Comparison of ENCODE assay signal across 11 mouse cellular contexts in the genomic region with DNA sequence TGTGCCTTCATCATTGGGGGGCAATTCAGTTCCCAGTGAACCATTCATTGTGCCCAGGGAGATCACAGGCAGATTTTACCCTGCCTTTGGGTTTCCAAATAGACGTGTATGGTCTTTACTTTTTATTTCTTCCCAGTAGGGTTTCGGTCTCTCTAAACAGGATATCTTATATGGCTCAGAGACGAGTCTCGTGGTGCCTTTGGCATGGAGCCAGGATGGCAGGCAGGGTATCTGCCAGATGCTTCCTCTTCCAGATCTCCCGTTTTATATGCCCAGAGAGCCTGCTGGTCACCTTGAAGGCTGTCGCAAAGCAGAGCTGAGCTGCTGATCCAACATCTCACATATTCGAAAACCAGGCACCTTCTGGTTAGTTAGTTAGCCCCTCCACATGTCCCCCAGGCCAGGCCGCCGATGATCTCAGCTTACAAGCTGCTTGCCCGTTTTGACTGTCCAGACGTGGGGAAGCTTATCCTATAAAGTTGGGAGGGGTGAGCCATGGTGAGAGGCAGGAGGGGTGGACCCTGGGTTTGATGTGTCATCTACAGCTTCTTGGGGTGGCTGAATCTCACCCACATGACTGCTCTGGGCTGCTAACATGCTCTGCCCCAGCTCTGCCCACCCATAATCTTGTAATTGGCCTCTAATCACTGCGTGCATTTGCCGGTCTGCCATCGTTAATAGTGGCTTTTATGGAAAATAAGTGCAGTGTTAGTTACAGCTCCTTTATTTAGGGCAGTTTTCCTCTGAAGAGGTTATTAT.
A peak's percentile ranks its signal among the peaks of the same experiment; 100 is the strongest.
DNase-seq lines count a peak whose midpoint lies in the region; ATAC-seq and TF ChIP-seq lines count a peak whose summit lies in the region.
"Had no signal": no experiment of that assay in that cellular context is flagged by ENCODE, and none has a peak within 500 bp of the region (broad histone marks: within the 10 kb centered on the region; RNA-seq: fewer than 3 reads in every experiment).

No protein-coding gene starts in this region.

- DNase-seq in gastrocnemius, adult 18-20 months (ENCODE audit: low spot score), result peak; percentile 33
- DNase-seq in gastrocnemius, postnatal 25 days, result no peak
- peak; percentile 58 for DNase-seq in midbrain, postnatal 0 days (ENCODE audit: low spot score)
- DNase-seq in cerebellum, postnatal 25 days, result peak; percentile 54 to 70
- peak; percentile 73 for DNase-seq in retina, postnatal 1 day
- no peak for DNase-seq in spleen, postnatal 14 days (ENCODE audit: low spot score in 2 of 2)
- no peak for DNase-seq in c-Kit-positive CD71-positive TER-119-positive erythroid progenitor cells, embryonic 14.5 days (ENCODE audit: low spot score)

- TF ChIP-seq CTCF in midbrain, postnatal 0 days (IDR thresholded peaks at IDR 0.05), result no peak

- H3K27ac ChIP-seq in midbrain, postnatal 0 days (ENCODE audit: low read depth, low read length), result no peak overlapping the region
- no peak overlapping the region for H3K27ac ChIP-seq in midbrain, embryonic 16.5 days (ENCODE audit: low read length)
- H3K27ac ChIP-seq: stomach, postnatal 0 days had no signal

- H3K4me1 ChIP-seq in midbrain, postnatal 0 days (ENCODE audit: insufficient read depth, low read length), result 0 out of 2 replicates have a peak, but pooled peaks cover 8% of the 10 kb centered on the region
- H3K4me1 ChIP-seq in midbrain, embryonic 16.5 days (ENCODE audit: control insufficient read depth, insufficient read depth, low read length), result peaks cover 18% of the 10 kb centered on the region

- ATAC-seq in midbrain, postnatal 0 days (ENCODE audit: low FRiP score), result no peak
- no peak for ATAC-seq in midbrain, embryonic 16.5 days

- no peaks in the 10 kb centered on the region for H3K27me3 ChIP-seq in midbrain, postnatal 0 days (ENCODE audit: insufficient read depth, low read length)
- no peaks in the 10 kb centered on the region for H3K27me3 ChIP-seq in midbrain, embryonic 16.5 days (ENCODE audit: control insufficient read depth, insufficient read depth, low read depth, low read length)
- H3K27me3 ChIP-seq: hindbrain, embryonic 15.5 days had no signal

- H3K9me3 ChIP-seq in midbrain, postnatal 0 days (ENCODE audit: low read length), result no peaks in the 10 kb centered on the region
- H3K9me3 ChIP-seq in midbrain, embryonic 16.5 days (replicated peaks; ENCODE audit: control insufficient read depth, low read length, poor library complexity, severe bottlenecking), result peaks cover 5% of the 10 kb centered on the region; the same call in 1 of the 2 replicates
- H3K9me3 ChIP-seq: hindbrain, embryonic 15.5 days had no signal

- H3K4me2 ChIP-seq in midbrain, postnatal 0 days (ENCODE audit: low read depth, low read length, poor library complexity, severe bottlenecking), result no peak overlapping the region
- H3K4me2 ChIP-seq in midbrain, embryonic 16.5 days (ENCODE audit: low read length), result no peak overlapping the region
- H3K4me2 ChIP-seq: hindbrain, embryonic 15.5 days; liver, embryonic 11.5 days had no signal

- 56% methylated on average over 14 of the region's 14 CpGs for WGBS in midbrain, postnatal 0 days
- 57% methylated on average over 14 of the region's 14 CpGs for WGBS in midbrain, embryonic 16.5 days

- H3K36me3 ChIP-seq in midbrain, postnatal 0 days (ENCODE audit: insufficient read depth, low read length), result no peaks in the 10 kb centered on the region
- 0 out of 2 replicates have a peak, but pooled peaks cover 2% of the 10 kb centered on the region for H3K36me3 ChIP-seq in midbrain, embryonic 16.5 days (ENCODE audit: control insufficient read depth, insufficient read depth, low read length)

- no peak overlapping the region for H3K4me3 ChIP-seq in midbrain, postnatal 0 days (ENCODE audit: low read depth, low read length)
- H3K4me3 ChIP-seq in midbrain, embryonic 16.5 days (ENCODE audit: low read depth, low read length), result no peak overlapping the region
- H3K4me3 ChIP-seq: hindbrain, embryonic 15.5 days had no signal

- H3K9ac ChIP-seq in midbrain, postnatal 0 days (replicated peaks; ENCODE audit: low read length, poor library complexity, severe bottlenecking), result no peak overlapping the region
- H3K9ac ChIP-seq in midbrain, embryonic 16.5 days (ENCODE audit: low read depth, low read length), result no peak overlapping the region
- H3K9ac ChIP-seq: hindbrain, embryonic 15.5 days had no signal

Comparison
In these comparisons a context has a peak if more than half of its experiments do, and no peak if none do; other contexts are left out.
1. DNase-seq: peak in gastrocnemius, adult 18-20 months (single experiment), midbrain, postnatal 0 days (single experiment), cerebellum, postnatal 25 days (2 of 2) and retina, postnatal 1 day (single experiment); none in gastrocnemius, postnatal 25 days (single experiment), spleen, postnatal 14 days (0 of 2) and c-Kit-positive CD71-positive TER-119-positive erythroid progenitor cells, embryonic 14.5 days (single experiment).